Mouse (Mus musculus): Measurements from ENCODE around the gene Pitx3.

GRCm38 (mm10) chr19:46140324-46140723 is 7.8 kb downstream of the Pitx3 start:
- TF ChIP-seq POLR2A (IDR thresholded peaks at IDR 0.05; ENCODE audit: insufficient read depth, low read length) (no peak), CTCF (IDR thresholded peaks at IDR 0.05; ENCODE audit: low read depth, low read length) (no peak)

Data from ES-Bruce4 (cell line).